Mouse (Mus musculus): ENCODE results near the gene Eva1a. TPM values are rescaled to one million over a fixed set of nuclear protein-coding genes. Genes with fewer than 3 reads are reported as not detected.

The Eva1a gene
- polyA plus RNA-seq, 1 experiment from 2014 or later, result 3.2 TPM

DNA sequence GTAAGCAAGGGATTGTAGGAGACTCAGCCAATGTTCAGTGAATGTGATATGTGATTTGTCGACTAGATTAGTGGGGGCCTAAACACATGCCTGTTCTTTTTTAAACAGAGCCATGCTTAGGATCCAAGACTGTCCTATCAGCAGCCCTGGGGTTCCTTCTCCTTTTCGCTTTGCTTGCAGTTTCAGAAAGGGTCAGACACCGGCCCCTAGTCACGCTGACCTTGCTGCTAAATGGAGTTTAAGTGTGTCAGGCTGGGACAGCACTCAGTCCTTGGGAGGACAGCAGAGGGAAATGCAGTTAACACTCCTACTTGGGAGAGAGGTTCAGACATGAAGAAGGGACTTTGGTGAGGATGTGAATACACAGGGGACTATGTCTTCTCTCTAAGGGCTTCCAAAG is 3.7 kb downstream of the Eva1a start:
- Histone ChIP-seq H3K9me3 (no peaks in the 10 kb centered on the region), H3K27ac (no peak overlapping the region), H3K36me3 (replicated peaks) (no peaks in the 10 kb centered on the region), H3K4me1 (peaks cover 38% of the 10 kb centered on the region), H3K4me3 (no peak overlapping the region), H3K27me3 (ENCODE audit: poor library complexity, severe bottlenecking) (peaks cover 87% of the 10 kb centered on the region)
- WGBS, result 80% methylated on average over 4 of the region's 4 CpGs
- DNase-seq (ENCODE audit: extremely low spot score, low spot score), result no peak

DNA sequence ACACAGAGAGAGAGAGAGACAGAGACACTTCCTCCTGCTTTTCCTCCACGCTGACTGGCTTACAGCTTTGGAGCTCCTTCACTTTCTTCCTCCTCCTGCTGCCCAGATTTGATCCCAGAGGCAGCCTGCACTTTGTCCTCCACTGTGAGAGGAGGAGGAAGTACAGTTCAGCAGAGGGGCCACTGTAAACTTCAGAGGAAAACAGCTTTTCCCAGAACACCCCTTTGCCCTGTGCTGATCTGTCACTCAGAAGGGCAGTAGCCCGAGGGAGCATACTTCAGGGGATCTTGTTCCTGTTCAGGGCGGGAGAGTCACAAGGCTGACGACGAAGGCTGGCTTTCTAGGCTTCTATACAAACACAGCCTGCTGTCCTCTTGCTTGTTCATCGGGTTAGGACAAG is 7.1 kb downstream of the Eva1a start:
- H3K4me1 ChIP-seq, result peaks cover 15% of the 10 kb centered on the region
- H3K9me3 ChIP-seq, result no peaks in the 10 kb centered on the region
- H3K4me3 ChIP-seq, result no peak overlapping the region
- no peaks in the 10 kb centered on the region for H3K36me3 ChIP-seq (replicated peaks)
- H3K27ac ChIP-seq, result no peak overlapping the region
- peaks cover 52% of the 10 kb centered on the region for H3K27me3 ChIP-seq (ENCODE audit: poor library complexity, severe bottlenecking)
- no peak for DNase-seq (ENCODE audit: extremely low spot score, low spot score)
- 58% methylated on average over 6 of the region's 6 CpGs for WGBS

DNA sequence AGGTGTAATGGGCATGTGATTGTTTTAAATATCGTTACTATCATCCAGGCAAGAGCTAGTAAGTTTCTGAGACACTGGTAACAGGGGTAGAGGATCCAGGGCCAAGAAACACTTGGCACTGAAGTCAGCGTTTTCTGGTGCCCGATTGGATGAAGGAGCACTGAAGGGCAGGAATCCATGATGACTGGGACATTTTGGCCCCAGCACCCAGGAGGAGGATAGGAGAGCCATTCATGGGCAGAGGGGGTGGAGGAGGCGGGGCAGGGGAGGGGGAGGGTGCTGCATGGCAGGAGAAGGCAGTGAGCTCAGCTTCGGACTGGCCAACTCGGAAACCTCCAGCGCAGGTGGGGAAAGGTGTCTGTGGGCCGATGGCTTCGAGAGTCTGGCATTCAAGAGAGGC is 9.4 kb downstream of the Eva1a start:
- DNase-seq (ENCODE audit: extremely low spot score, low spot score), result no peak
- Histone ChIP-seq H3K4me1 (0 out of 2 replicates have a peak, but pooled peaks cover 4% of the 10 kb centered on the region), H3K4me3 (no peak overlapping the region), H3K36me3 (replicated peaks) (no peaks in the 10 kb centered on the region), H3K9me3 (no peaks in the 10 kb centered on the region), H3K27ac (no peak overlapping the region), H3K27me3 (ENCODE audit: poor library complexity, severe bottlenecking) (peaks cover 30% of the 10 kb centered on the region)
- 82% methylated on average over 9 of the region's 9 CpGs for WGBS

DNA sequence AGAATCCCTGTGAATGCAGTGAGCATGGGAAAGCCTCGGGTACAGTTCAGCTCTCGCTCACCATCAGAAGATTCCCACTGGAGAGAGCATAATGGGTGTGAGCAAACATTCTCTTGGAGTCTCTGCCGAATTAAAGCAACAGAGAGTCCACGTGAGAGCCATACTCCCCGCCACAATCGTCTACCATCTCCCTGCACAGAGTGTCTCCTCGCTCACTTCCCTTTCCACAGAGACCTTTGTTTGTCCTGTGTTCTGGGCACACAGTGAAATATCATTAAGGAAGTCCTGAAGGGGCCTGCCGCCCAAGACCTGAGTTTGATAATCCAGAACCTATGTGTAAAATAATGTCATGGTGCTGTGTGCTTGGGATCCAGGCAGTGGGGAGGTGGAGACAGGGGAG is 10.7 kb downstream of the Eva1a start:
- H3K4me3 ChIP-seq, result no peak overlapping the region
- WGBS, result 88% methylated on average over 8 of the region's 8 CpGs
- no peaks in the 10 kb centered on the region for H3K36me3 ChIP-seq (replicated peaks)
- DNase-seq (ENCODE audit: extremely low spot score, low spot score), result no peak
- H3K4me1 ChIP-seq, result 0 out of 2 replicates have a peak, but pooled peaks cover 4% of the 10 kb centered on the region
- H3K9me3 ChIP-seq, result no peaks in the 10 kb centered on the region
- H3K27ac ChIP-seq, result no peak overlapping the region
- peaks cover 16% of the 10 kb centered on the region for H3K27me3 ChIP-seq (ENCODE audit: poor library complexity, severe bottlenecking)

DNA sequence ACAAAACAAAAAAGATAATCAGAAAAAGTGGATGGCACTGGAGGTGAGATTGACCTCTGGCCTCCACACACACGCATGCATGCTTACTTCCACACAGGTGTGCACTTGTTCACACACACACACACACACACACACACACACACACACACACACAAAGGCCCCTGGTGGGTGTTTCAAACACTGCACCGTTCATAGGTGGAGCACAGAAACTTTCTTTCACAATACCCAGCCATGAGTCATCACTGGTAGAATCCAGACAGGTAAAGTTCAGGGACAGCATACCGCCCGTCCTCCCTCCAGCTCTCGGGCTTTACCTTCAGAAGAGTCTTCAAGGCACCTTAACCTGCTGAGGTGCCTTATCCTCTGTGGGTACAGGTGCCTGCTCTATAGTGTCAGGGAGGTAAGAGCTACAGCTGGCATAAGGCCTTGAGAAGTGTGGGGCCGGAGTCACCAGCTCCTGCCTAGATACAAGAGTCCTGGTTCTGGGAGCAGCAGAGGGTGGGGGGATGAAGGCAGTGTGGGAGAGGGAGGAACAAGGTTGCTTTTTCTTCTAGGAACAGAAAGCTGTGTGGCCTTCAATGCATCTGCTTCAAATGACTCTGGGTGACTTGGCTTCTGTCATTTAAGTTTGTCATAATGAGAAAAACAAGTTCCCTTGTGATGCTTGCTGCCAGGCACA is 11.3 kb downstream of the Eva1a start:
- Histone ChIP-seq H3K9me3 (no peaks in the 10 kb centered on the region), H3K27me3 (ENCODE audit: poor library complexity, severe bottlenecking) (peaks cover 11% of the 10 kb centered on the region), H3K4me1 (0 out of 2 replicates have a peak, but pooled peaks cover 4% of the 10 kb centered on the region), H3K27ac (no peak overlapping the region), H3K36me3 (replicated peaks) (no peaks in the 10 kb centered on the region), H3K4me3 (no peak overlapping the region)
- 88% methylated on average over 6 of the region's 6 CpGs for WGBS
- DNase-seq (ENCODE audit: extremely low spot score, low spot score), result no peak

DNA sequence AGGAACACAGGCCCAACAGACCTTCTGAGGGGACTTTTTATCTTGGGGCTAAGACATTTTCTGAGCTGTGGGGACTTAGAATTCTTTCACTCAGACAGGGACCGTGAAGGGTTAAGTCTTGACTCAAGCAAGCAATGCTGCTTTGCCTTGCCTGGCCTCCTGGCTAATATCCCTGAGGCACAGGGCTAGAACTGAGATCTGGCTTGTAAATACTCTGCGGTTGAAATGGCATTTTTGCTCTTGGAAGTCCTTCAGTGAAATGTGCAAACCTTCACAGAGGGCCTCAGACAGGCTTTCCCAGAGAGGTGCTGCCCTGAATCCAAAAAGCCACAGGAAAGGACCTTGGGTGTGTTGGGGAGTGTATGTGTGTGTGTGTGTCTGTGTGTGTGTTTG is 11.9 kb downstream of the Eva1a start:
- no peak overlapping the region for H3K4me3 ChIP-seq
- 85% methylated on average over 2 of the region's 2 CpGs for WGBS
- H3K9me3 ChIP-seq, result no peaks in the 10 kb centered on the region
- no peak for DNase-seq (ENCODE audit: extremely low spot score, low spot score)
- 0 out of 2 replicates have a peak, but pooled peaks cover 8% of the 10 kb centered on the region for H3K27me3 ChIP-seq (ENCODE audit: poor library complexity, severe bottlenecking)
- H3K4me1 ChIP-seq, result 0 out of 2 replicates have a peak, but pooled peaks cover 4% of the 10 kb centered on the region
- no peaks in the 10 kb centered on the region for H3K36me3 ChIP-seq (replicated peaks)
- H3K27ac ChIP-seq, result no peak overlapping the region

DNA sequence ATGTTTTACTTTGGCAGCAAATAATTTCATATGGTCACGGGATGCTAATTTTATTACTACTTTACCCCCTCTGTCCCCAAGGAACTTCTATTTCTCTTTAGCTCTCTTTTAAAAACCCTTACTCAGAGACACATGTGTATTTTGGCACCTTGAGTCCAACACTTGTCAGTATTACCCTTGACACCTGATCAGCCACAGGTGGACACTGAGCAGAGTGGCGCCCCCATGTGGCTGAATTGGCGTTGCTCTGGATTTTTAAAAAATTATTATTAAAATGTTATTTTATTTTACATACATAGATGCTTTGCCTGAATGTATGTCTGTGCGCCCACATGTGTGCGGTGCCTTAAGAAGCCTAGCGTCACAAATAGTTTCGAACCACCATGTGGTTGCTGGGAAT is 14.0 kb downstream of the Eva1a start:
- no peak for DNase-seq (ENCODE audit: extremely low spot score, low spot score)
- 82% methylated on average over 7 of the region's 7 CpGs for WGBS

DNA sequence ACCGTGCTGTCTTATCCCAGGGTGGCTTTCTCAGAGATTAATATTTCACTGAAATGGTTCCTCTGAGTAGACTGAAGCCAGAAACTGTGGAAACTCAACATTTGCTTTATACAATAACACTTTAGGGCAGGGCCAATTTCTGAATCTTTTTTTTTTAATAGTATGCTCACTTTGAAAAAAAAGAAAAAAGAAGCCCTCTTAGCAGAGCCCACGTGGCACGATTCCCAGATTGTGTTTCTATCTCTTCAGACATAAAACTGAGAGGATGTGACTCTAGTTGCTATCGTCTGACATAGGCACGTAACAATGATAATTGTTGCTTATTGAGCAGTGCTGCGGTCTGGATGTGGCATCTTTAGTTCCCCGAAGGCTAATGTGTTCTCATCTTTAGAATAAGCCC is 19.1 kb downstream of the Eva1a start:
- Histone ChIP-seq H3K36me3 (replicated peaks) (no peaks in the 10 kb centered on the region), H3K27ac (no peak overlapping the region), H3K4me3 (no peak overlapping the region), H3K27me3 (ENCODE audit: poor library complexity, severe bottlenecking) (no peaks in the 10 kb centered on the region), H3K9me3 (no peaks in the 10 kb centered on the region), H3K4me1 (no peaks in the 10 kb centered on the region)
- WGBS, result 91% methylated on average over 7 of the region's 7 CpGs
- no peak for DNase-seq (ENCODE audit: extremely low spot score, low spot score)

More for the DNA sequence above, 14.0 kb downstream of the Eva1a start:
- no peak overlapping the region for H3K4me3 ChIP-seq
- H3K27me3 ChIP-seq (ENCODE audit: poor library complexity, severe bottlenecking), result no peaks in the 10 kb centered on the region
- no peak overlapping the region for H3K27ac ChIP-seq
- H3K4me1 ChIP-seq, result no peaks in the 10 kb centered on the region
- H3K9me3 ChIP-seq, result no peaks in the 10 kb centered on the region
- no peaks in the 10 kb centered on the region for H3K36me3 ChIP-seq (replicated peaks)

DNA sequence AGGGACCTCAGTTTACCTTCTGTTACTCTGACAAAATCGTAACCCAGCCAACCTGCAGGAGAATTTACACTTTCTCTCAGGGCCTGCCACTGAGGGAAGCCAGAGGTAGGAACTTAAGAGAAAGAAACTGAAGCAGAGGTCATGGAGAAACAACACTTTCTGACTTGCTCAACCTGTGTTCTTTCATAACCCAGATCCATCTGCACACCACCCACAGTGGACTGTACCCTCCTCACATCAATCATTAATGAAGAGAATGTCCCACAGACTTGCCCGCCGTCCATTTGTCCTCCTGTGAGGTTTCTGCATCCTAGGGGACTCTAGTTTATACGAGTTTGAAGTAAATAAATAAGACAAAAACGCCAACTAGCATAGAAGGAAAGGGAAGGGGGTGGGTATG is 24.4 kb downstream of the Eva1a start:
- DNase-seq (ENCODE audit: extremely low spot score, low spot score), result no peak
- Histone ChIP-seq H3K4me1 (no peaks in the 10 kb centered on the region), H3K4me3 (no peak overlapping the region), H3K36me3 (replicated peaks) (no peaks in the 10 kb centered on the region), H3K9me3 (no peaks in the 10 kb centered on the region), H3K27me3 (ENCODE audit: poor library complexity, severe bottlenecking) (no peaks in the 10 kb centered on the region), H3K27ac (no peak overlapping the region)
- 81% methylated on average over 5 of the region's 5 CpGs for WGBS

DNA sequence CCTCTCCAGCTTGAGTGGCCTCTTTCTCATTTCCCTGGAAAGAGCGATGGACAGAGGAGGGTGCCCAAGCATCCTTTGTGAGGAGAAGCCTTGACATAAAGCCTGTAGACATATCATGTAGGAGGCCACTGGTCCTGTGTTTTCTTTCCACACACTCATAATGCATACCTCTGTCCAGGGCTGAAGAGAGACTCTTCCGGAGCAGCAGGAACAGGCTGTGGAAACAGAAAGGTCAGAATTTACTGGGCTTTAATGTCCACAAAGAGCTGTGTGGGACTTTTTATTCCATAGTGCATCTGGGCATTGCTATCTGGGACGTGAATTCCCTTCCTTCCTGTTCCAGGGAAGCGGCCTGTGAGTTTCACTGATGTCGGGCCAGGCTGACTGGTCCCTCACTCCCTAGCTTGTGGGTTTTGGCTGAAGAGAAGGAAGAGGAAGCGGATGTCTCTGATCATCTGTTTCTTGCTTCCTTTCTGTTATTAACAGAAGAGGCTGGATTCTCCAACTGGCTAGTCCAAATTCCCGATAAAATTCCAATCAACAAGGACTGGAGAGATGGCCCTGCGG is 25.8 kb downstream of the Eva1a start:
- DNase-seq (ENCODE audit: extremely low spot score, low spot score), result no peak
- Histone ChIP-seq H3K4me1 (no peaks in the 10 kb centered on the region), H3K36me3 (replicated peaks) (no peaks in the 10 kb centered on the region), H3K9me3 (no peaks in the 10 kb centered on the region), H3K4me3 (no peak overlapping the region), H3K27ac (no peak overlapping the region), H3K27me3 (ENCODE audit: poor library complexity, severe bottlenecking) (no peaks in the 10 kb centered on the region)
- 92% methylated on average over 8 of the region's 8 CpGs for WGBS

DNA sequence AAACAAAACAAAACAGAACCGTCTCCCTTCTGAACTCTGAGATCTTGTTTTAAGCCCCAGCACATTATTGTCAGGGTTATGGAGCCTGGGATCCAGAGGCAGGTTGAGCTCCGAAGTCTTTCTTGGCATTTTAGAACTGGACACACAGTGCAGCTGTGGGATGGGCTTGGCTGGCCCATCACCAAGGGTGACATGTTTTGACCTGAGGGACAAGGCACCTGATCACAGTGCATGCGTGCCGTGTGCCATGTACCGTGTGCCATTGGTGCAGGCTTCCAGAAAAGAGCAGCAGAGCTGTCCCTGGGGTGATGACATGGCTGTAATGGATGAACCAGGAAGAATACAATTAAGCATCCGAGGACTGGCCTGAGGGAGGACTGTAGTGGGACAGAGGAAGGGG is 29.6 kb downstream of the Eva1a start:
- Histone ChIP-seq H3K9me3 (no peaks in the 10 kb centered on the region), H3K27me3 (ENCODE audit: poor library complexity, severe bottlenecking) (no peaks in the 10 kb centered on the region), H3K36me3 (replicated peaks) (no peaks in the 10 kb centered on the region), H3K4me3 (no peak overlapping the region), H3K27ac (no peak overlapping the region), H3K4me1 (no peaks in the 10 kb centered on the region)
- DNase-seq (ENCODE audit: extremely low spot score, low spot score), result no peak
- 83% methylated on average over 6 of the region's 6 CpGs for WGBS

DNA sequence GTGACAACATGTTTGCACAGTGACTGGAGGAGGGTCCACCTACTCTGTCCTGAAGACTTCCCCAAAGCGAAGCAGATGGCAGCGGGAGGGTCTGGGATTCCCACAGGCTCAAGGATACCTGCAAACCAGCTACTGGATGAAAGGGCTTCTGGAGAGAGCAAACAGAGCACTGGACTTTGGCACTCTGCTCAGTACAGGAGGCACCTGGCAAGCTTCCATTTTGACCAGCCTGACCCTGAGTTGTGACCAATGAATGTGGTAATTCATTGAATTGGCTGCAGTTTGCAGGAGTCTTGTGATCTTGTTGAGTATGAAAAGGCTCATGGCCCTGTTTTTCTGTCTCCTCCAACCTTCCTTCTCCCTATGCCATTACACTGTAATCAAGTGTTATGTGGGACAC is 32.2 kb downstream of the Eva1a start:
- no peak overlapping the region for H3K27ac ChIP-seq
- no peak overlapping the region for H3K4me3 ChIP-seq
- WGBS, result 95% methylated on average over 2 of the region's 2 CpGs
- no peak for DNase-seq (ENCODE audit: extremely low spot score, low spot score)
- no peaks in the 10 kb centered on the region for H3K36me3 ChIP-seq (replicated peaks)
- no peaks in the 10 kb centered on the region for H3K4me1 ChIP-seq
- H3K27me3 ChIP-seq (ENCODE audit: poor library complexity, severe bottlenecking), result no peaks in the 10 kb centered on the region
- no peaks in the 10 kb centered on the region for H3K9me3 ChIP-seq

DNA sequence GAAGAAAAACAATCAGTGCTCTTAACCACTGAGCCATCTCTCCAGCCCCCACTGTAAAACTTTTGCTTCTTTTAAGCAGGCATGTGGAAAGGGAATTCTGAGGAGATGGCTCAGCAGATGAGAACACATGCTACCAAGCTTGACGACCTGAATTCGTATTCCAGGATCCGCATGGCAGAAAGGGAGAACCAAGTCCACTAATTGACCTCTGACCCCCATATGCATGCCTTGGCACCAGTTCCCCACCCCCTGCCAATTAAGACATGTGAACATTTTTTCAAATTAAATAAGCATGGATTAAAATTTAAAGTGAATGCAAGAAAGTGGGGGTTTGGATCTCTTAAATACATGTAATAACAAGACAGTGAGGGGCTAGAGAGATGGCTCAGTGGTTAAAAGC is 32.7 kb downstream of the Eva1a start:
- WGBS, result 84% methylated on average over 3 of the region's 3 CpGs
- H3K36me3 ChIP-seq (replicated peaks), result no peaks in the 10 kb centered on the region

More for the DNA sequence above, 32.7 kb downstream of the Eva1a start:
- no peak overlapping the region for H3K4me3 ChIP-seq
- H3K9me3 ChIP-seq, result no peaks in the 10 kb centered on the region
- no peaks in the 10 kb centered on the region for H3K4me1 ChIP-seq
- H3K27ac ChIP-seq, result no peak overlapping the region
- no peaks in the 10 kb centered on the region for H3K27me3 ChIP-seq (ENCODE audit: poor library complexity, severe bottlenecking)
- DNase-seq (ENCODE audit: extremely low spot score, low spot score), result no peak

All from forebrain, embryonic 10.5 days (tissue).